Mouse (Mus musculus): ENCODE measurements at regions not wholly inside any gene's neighbourhood (a gene's known extent, or its start where the extent isn't known, plus 50 kb on each side); places are given as distances from the start of the nearest gene placed in this dataset.

DNA sequence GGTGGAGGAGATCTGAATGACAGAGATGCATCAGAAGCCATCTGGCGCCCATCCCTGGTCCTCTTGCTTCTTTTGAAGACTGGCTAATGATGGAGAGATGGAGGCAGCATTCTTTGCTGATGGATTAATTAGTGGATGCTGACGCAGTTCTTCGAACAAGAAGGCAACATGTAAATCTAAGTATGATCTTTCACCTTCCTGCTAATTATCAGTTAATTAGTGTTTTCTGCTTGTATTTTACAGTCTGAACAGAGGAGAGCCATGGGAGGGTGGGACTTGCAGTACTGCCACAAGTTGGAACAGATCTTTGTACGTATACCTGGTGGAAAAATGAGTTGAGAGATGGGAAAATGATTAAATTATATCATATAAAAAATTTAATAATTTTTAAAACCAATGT is 109.9 kb upstream of the Sox9 start:
- no peak overlapping the region for H3K4me3 ChIP-seq (ENCODE audit: low read depth, low read length)
- no peaks in the 10 kb centered on the region for H3K4me1 ChIP-seq (ENCODE audit: insufficient read depth)
- H3K36me3 ChIP-seq (replicated peaks; ENCODE audit: insufficient read depth, low read length), result no peaks in the 10 kb centered on the region
- no peak overlapping the region for H3K27ac ChIP-seq (ENCODE audit: low read depth)
- no peak overlapping the region for H3K4me2 ChIP-seq (ENCODE audit: low read depth, low read length)
- 72% methylated on average over 4 of the region's 4 CpGs for WGBS (ENCODE audit: insufficient replicate concordance)
- ATAC-seq (no peak), DNase-seq (no peak)
- no peaks in the 10 kb centered on the region for H3K9me3 ChIP-seq (ENCODE audit: low read length)
- no peak overlapping the region for H3K9ac ChIP-seq (replicated peaks)
- H3K27me3 ChIP-seq (ENCODE audit: insufficient read depth, low read length), result no peaks in the 10 kb centered on the region
- TF ChIP-seq EP300 (IDR thresholded peaks at IDR 0.05; ENCODE audit: low read depth) (no peak), CTCF (IDR thresholded peaks at IDR 0.05; ENCODE audit: low read depth) (no peak)

DNA sequence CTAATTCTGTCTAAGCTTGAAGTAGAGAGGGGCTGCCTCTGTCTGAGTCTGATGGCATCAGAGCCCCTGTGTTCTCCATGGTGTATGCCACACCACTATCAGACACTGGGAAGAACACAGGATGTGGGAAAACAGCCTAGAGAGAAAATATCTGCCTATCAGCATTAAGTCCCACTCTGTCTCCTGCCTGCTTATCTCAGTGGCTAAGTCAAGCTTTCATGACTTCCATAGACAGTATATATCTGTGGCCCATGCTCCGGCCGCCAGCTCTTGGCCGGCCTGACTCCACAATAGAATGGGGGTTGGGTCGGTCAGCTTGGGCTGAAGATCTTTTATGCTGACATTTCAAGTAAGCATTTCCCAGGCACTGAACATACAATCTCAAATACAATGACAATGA is 92.0 kb upstream of the Sox9 start:
- WGBS (ENCODE audit: insufficient replicate concordance), result 66% methylated on average over 4 of the region's 4 CpGs
- TF ChIP-seq CTCF (IDR thresholded peaks at IDR 0.05; ENCODE audit: low read depth) (no peak), EP300 (IDR thresholded peaks at IDR 0.05; ENCODE audit: low read depth) (no peak)
- no peak for ATAC-seq

DNA sequence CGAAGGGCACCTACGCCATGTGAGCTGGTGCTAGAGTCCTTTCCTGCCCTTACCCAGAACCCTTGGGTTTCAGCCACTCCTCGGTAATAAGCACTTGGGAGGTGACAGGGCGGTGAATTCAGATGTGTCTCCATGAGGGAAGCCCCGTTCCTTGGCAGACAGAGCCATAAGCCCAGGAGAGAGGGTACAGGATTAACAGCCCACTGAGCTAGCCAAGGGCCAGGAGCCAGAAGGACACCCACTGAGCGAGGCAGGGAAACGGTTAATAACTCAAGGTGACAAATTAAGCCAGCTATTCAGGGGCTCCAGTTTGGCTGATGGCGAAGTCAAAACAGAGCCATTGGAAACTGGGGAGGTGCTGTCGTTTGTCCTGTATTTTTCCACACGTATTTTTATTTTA is 75.9 kb upstream of the Sox9 start:
- Histone ChIP-seq H3K9ac (replicated peaks) (no peak overlapping the region), H3K9me3 (ENCODE audit: low read length) (no peaks in the 10 kb centered on the region), H3K4me1 (ENCODE audit: insufficient read depth) (no peaks in the 10 kb centered on the region), H3K4me3 (ENCODE audit: low read depth, low read length) (no peak overlapping the region), H3K36me3 (replicated peaks; ENCODE audit: insufficient read depth, low read length) (no peaks in the 10 kb centered on the region), H3K4me2 (ENCODE audit: low read depth, low read length) (no peak overlapping the region), H3K27ac (ENCODE audit: low read depth) (no peak overlapping the region), H3K27me3 (ENCODE audit: insufficient read depth, low read length) (no peaks in the 10 kb centered on the region)
- 79% methylated on average over 10 of the region's 10 CpGs for WGBS (ENCODE audit: insufficient replicate concordance)
- DNase-seq, result no peak
- no peak for ATAC-seq
- TF ChIP-seq CTCF (IDR thresholded peaks at IDR 0.05; ENCODE audit: low read depth), result no peak
- TF ChIP-seq EP300 (IDR thresholded peaks at IDR 0.05; ENCODE audit: low read depth), result no peak

More for the DNA sequence above, 92.0 kb upstream of the Sox9 start:
- H3K4me1 ChIP-seq (ENCODE audit: insufficient read depth), result no peaks in the 10 kb centered on the region
- H3K4me3 ChIP-seq (ENCODE audit: low read depth, low read length), result no peak overlapping the region
- H3K27me3 ChIP-seq (ENCODE audit: insufficient read depth, low read length), result no peaks in the 10 kb centered on the region
- no peaks in the 10 kb centered on the region for H3K9me3 ChIP-seq (ENCODE audit: low read length)
- DNase-seq, result no peak
- no peak overlapping the region for H3K4me2 ChIP-seq (ENCODE audit: low read depth, low read length)
- H3K27ac ChIP-seq (ENCODE audit: low read depth), result no peak overlapping the region
- H3K36me3 ChIP-seq (replicated peaks; ENCODE audit: insufficient read depth, low read length), result no peaks in the 10 kb centered on the region
- H3K9ac ChIP-seq (replicated peaks), result no peak overlapping the region

DNA sequence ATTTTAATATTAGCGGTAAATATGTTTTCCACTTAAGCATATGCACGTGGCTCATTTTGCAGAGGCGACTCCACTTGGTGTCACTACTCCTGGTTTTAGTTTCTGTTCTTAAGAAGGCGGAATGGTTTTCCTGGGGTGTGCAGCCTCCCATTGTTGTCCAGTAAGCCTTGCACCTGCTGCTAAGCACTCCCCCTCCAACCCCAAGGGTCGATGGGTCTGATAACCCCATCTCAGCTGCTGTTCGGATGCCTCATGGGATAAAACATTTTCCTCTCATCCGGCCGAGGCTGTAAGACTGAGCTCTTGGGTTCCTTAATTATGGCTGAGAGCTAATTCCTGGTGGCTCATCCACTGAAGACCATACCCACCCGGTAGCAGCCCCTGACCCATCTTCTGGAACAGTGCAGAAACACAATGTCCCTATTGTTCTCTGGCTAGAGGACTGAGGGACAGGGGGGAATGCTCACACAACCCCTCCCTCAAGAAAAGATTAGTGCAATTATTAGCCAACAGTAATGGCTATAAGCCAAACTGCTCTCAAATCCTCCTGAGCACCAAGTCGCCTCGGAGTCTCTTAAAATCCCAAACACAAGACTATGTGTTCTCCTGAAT is 73.8 kb upstream of the Sox9 start:
- no peaks in the 10 kb centered on the region for H3K36me3 ChIP-seq (replicated peaks; ENCODE audit: insufficient read depth, low read length)
- no peak overlapping the region for H3K4me2 ChIP-seq (ENCODE audit: low read depth, low read length)
- no peak overlapping the region for H3K9ac ChIP-seq (replicated peaks)
- H3K27ac ChIP-seq (ENCODE audit: low read depth), result no peak overlapping the region
- no peaks in the 10 kb centered on the region for H3K9me3 ChIP-seq (ENCODE audit: low read length)
- DNase-seq, result no peak
- no peak for ATAC-seq
- TF ChIP-seq EP300 (IDR thresholded peaks at IDR 0.05; ENCODE audit: low read depth), result no peak
- no peak for TF ChIP-seq CTCF (IDR thresholded peaks at IDR 0.05; ENCODE audit: low read depth)
- no peaks in the 10 kb centered on the region for H3K4me1 ChIP-seq (ENCODE audit: insufficient read depth)
- H3K4me3 ChIP-seq (ENCODE audit: low read depth, low read length), result no peak overlapping the region
- 71% methylated on average over 11 of the region's 11 CpGs for WGBS (ENCODE audit: insufficient replicate concordance)
- H3K27me3 ChIP-seq (ENCODE audit: insufficient read depth, low read length), result no peaks in the 10 kb centered on the region

DNA sequence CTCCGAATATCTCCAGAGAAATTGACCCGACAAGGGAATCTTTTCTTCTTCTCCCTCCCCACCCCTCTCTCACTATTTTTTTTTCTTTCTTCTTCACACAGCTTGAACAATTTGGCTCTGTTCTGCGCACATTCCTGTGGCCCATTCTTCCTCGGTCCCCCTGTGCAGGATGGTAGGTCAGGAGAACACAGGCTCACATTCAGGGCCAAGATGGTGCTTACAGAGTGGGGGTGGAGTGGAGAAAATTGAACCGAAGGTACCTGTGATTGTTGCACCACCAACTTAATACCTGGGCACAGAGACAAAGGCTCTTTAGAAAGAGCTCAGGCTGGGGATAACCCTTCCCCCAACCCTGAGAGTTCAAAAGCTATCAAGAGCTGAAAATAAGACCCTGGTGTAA is 70.4 kb upstream of the Sox9 start:
- Histone ChIP-seq H3K27me3 (ENCODE audit: insufficient read depth, low read length) (no peaks in the 10 kb centered on the region), H3K4me2 (ENCODE audit: low read depth, low read length) (no peak overlapping the region)
- WGBS (ENCODE audit: insufficient replicate concordance), result 70% methylated on average over 5 of the region's 5 CpGs

DNA sequence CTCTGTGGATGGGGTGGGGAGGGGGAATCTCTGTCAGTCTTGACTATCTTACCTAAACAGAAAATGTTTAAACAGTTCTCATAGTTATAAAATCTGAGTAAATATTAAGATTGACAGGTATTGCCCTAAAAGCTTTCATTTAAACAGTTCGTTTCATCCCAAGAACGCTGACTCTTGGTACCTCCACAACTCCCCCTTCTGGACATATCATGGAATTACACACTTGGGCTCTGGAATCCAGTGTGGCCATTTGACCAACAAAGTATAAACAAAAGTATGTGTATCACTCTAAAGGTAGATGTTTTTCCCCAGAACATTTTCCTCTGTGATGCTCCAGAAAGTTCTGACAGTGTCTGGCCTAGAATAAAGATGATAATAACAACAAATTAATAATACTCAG is 63.5 kb upstream of the Sox9 start:
- Histone ChIP-seq H3K9ac (replicated peaks) (no peak overlapping the region), H3K27me3 (ENCODE audit: insufficient read depth, low read length) (no peaks in the 10 kb centered on the region), H3K4me1 (ENCODE audit: insufficient read depth) (no peaks in the 10 kb centered on the region), H3K27ac (ENCODE audit: low read depth) (no peak overlapping the region), H3K36me3 (replicated peaks; ENCODE audit: insufficient read depth, low read length) (no peaks in the 10 kb centered on the region), H3K4me3 (ENCODE audit: low read depth, low read length) (no peak overlapping the region), H3K9me3 (ENCODE audit: low read length) (no peaks in the 10 kb centered on the region; the same call in 1 of the 2 replicates), H3K4me2 (ENCODE audit: low read depth, low read length) (no peak overlapping the region)
- 71% methylated on average over 2 of the region's 2 CpGs for WGBS (ENCODE audit: insufficient replicate concordance)
- DNase-seq (no peak), ATAC-seq (no peak)
- TF ChIP-seq CTCF (IDR thresholded peaks at IDR 0.05; ENCODE audit: low read depth) (no peak), EP300 (IDR thresholded peaks at IDR 0.05; ENCODE audit: low read depth) (no peak)

More for the DNA sequence above, 70.4 kb upstream of the Sox9 start:
- no peak for TF ChIP-seq CTCF (IDR thresholded peaks at IDR 0.05; ENCODE audit: low read depth)
- no peak for TF ChIP-seq EP300 (IDR thresholded peaks at IDR 0.05; ENCODE audit: low read depth)
- Histone ChIP-seq H3K27ac (ENCODE audit: low read depth) (no peak overlapping the region), H3K9me3 (ENCODE audit: low read length) (no peaks in the 10 kb centered on the region), H3K9ac (replicated peaks) (no peak overlapping the region), H3K4me1 (ENCODE audit: insufficient read depth) (no peaks in the 10 kb centered on the region), H3K36me3 (replicated peaks; ENCODE audit: insufficient read depth, low read length) (no peaks in the 10 kb centered on the region), H3K4me3 (ENCODE audit: low read depth, low read length) (no peak overlapping the region)
- no peak for DNase-seq
- no peak for ATAC-seq

DNA sequence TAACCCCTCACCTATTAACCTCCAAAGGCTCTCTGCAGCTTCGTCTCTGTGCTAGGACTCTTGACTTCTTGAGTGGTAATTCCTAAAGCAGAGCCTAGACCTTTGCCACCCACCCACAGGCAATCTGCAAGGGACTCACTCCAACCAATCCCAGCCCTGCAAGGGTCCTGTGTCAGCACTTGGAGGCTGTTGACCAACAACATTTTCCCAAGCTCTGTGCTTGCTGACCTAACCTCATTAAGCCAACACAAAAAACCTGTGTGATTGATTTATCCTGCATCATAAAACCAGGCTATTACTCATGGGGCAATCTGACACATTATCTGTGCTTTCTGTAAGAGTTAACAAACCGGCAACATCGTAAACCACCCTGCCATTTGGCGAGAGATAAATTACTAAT is 61.4 kb upstream of the Sox9 start:
- ATAC-seq, result peak; percentile 86
- no peaks in the 10 kb centered on the region for H3K4me1 ChIP-seq (ENCODE audit: insufficient read depth)
- H3K9ac ChIP-seq (replicated peaks), result no peak overlapping the region
- no peaks in the 10 kb centered on the region for H3K27me3 ChIP-seq (ENCODE audit: insufficient read depth, low read length)
- H3K27ac ChIP-seq (ENCODE audit: low read depth), result peak overlapping the region; percentile 81
- DNase-seq, result no peak
- TF ChIP-seq CTCF (IDR thresholded peaks at IDR 0.05; ENCODE audit: low read depth), result no peak
- TF ChIP-seq EP300 (IDR thresholded peaks at IDR 0.05; ENCODE audit: low read depth), result peak; percentile 35; the same call in 1 of the 2 replicates
- no peaks in the 10 kb centered on the region for H3K36me3 ChIP-seq (replicated peaks; ENCODE audit: insufficient read depth, low read length)
- H3K4me3 ChIP-seq (ENCODE audit: low read depth, low read length), result no peak overlapping the region
- no peaks in the 10 kb centered on the region; the same call in 1 of the 2 replicates for H3K9me3 ChIP-seq (ENCODE audit: low read length)
- 74% methylated on average over 4 of the region's 4 CpGs for WGBS (ENCODE audit: insufficient replicate concordance)
- no peak overlapping the region for H3K4me2 ChIP-seq (ENCODE audit: low read depth, low read length)
